Comparison of ENCODE assay signal across 8 mouse cellular contexts in the genomic region with DNA sequence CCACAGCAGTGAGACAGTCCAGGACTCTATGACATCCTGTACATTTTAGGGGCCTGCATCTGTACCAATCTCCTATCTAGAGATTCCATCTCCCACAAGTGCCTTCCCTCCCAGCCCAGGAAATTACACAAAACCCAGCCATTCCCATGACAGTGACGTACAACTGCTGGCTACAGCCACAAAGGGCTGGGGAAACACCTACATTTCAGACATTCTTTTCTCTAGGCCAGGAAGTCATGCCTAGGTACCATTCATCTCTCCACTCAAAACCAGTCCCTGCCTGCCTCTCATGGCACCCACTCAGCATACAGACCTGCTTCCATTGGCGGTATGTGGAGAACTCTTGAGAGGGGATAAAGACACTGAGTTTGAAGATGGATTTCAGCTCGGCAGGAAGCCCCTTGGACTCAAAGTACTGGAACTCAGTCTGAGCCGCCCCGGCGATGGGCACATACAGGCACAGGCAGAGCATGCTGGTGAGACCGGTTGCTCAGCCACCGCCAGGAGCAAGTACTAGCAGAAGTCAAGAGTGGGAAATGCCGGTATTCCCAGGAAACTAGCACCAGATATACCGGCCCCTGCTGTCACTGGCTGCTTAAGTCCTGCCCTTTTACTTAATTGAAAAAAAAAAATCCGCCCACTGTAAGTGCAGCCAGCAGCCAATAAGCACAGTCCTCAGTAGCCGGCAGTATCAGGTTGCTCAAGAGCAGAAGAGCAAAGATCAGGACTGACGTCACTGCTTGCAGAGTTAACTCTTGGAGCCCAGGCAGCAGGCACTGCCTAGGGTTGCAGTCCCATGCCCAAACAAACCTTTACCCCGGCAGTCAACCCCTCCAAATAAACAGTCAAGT. TPM values are rescaled to one million over a fixed set of nuclear protein-coding genes. Genes with fewer than 3 reads are reported as not detected.
DNase-seq lines count a peak whose midpoint lies in the region; ATAC-seq lines count a peak whose summit lies in the region.

No protein-coding gene starts in this region.

- H3K4me1 ChIP-seq in embryonic facial prominence, embryonic 14.5 days (ENCODE audit: control insufficient read depth, insufficient read depth, low read length): peaks cover 45% of the 10 kb centered on the region
- H3K4me1 ChIP-seq in heart, embryonic 13.5 days: peaks cover 55% of the 10 kb centered on the region
- peaks cover 48% of the 10 kb centered on the region for H3K4me1 ChIP-seq in kidney, embryonic 14.5 days (ENCODE audit: control insufficient read depth, insufficient read depth, low read length)

- H3K9ac ChIP-seq in embryonic facial prominence, embryonic 14.5 days (ENCODE audit: low read depth, low read length): peak overlapping the region; percentile 55
- H3K9ac ChIP-seq in heart, embryonic 13.5 days: peak overlapping the region; percentile 69
- peak overlapping the region; percentile 48 for H3K9ac ChIP-seq in kidney, embryonic 14.5 days (ENCODE audit: low read depth, low read length)

- H3K4me2 ChIP-seq in embryonic facial prominence, embryonic 14.5 days (ENCODE audit: low read depth, low read length): peak overlapping the region; percentile 80
- peak overlapping the region; percentile 70 for H3K4me2 ChIP-seq in heart, embryonic 13.5 days
- peak overlapping the region; percentile 75 for H3K4me2 ChIP-seq in kidney, embryonic 14.5 days (replicated peaks; ENCODE audit: low read depth, low read length)

- no peaks in the 10 kb centered on the region for H3K27me3 ChIP-seq in embryonic facial prominence, embryonic 14.5 days (replicated peaks; ENCODE audit: control insufficient read depth, insufficient read depth, low read length)
- no peaks in the 10 kb centered on the region for H3K27me3 ChIP-seq in heart, embryonic 13.5 days (replicated peaks)
- no peaks in the 10 kb centered on the region for H3K27me3 ChIP-seq in kidney, embryonic 14.5 days (ENCODE audit: control insufficient read depth, insufficient read depth, low read length)

- no peaks in the 10 kb centered on the region for H3K9me3 ChIP-seq in embryonic facial prominence, embryonic 14.5 days (ENCODE audit: control insufficient read depth, low read length)
- H3K9me3 ChIP-seq in heart, embryonic 13.5 days: no peaks in the 10 kb centered on the region
- no peaks in the 10 kb centered on the region for H3K9me3 ChIP-seq in kidney, embryonic 14.5 days (ENCODE audit: control insufficient read depth, low read length)

- peaks cover 27% of the 10 kb centered on the region for H3K36me3 ChIP-seq in embryonic facial prominence, embryonic 14.5 days (ENCODE audit: control insufficient read depth, insufficient read depth, low read length)
- peaks cover 29% of the 10 kb centered on the region for H3K36me3 ChIP-seq in heart, embryonic 13.5 days
- H3K36me3 ChIP-seq in kidney, embryonic 14.5 days (ENCODE audit: control insufficient read depth, insufficient read depth, low read length): peaks cover 25% of the 10 kb centered on the region

- peak overlapping the region; percentile 80 for H3K27ac ChIP-seq in embryonic facial prominence, embryonic 14.5 days (replicated peaks; ENCODE audit: low read depth, low read length)
- H3K27ac ChIP-seq in heart, embryonic 13.5 days (replicated peaks): peak overlapping the region; percentile 91
- peak overlapping the region; percentile 85 for H3K27ac ChIP-seq in kidney, embryonic 14.5 days (ENCODE audit: low read depth, low read length)

- H3K4me3 ChIP-seq in embryonic facial prominence, embryonic 14.5 days (ENCODE audit: low read depth, low read length): peak overlapping the region; percentile 40
- H3K4me3 ChIP-seq in heart, embryonic 13.5 days: peak overlapping the region; percentile 51
- peak overlapping the region; percentile 40 for H3K4me3 ChIP-seq in kidney, embryonic 14.5 days (ENCODE audit: low read length)

- peak; percentile 87 for ATAC-seq in embryonic facial prominence, embryonic 14.5 days (ENCODE audit: low read depth)
- peak; percentile 72; the same call in 1 of the 2 replicates for ATAC-seq in heart, embryonic 13.5 days (ENCODE audit: extremely low read depth, insufficient number of reproducible peaks, low FRiP score, low TSS enrichment)
- ATAC-seq in kidney, embryonic 14.5 days (ENCODE audit: low FRiP score, low TSS enrichment): peak; percentile 91

- peak; percentile 68 for DNase-seq in cerebellum, adult 11-12 months
- DNase-seq in cerebellum, postnatal 4 days (ENCODE audit: low spot score in 2 of 2): no peak
- peak; percentile 83 for DNase-seq in adrenal gland, adult 8-10 months
- peak; percentile 98 for DNase-seq in embryonic facial prominence, embryonic 14.5 days (ENCODE audit: low spot score)
- peak; percentile 88 for DNase-seq in lung, postnatal 10 days
- DNase-seq in ovary, postnatal 10 days (ENCODE audit: low spot score): peak; percentile 40

- under 1% methylated on average over 14 of the region's 14 CpGs for WGBS in embryonic facial prominence, embryonic 14.5 days
- WGBS in heart, embryonic 13.5 days: 2% methylated on average over 14 of the region's 14 CpGs
- 2% methylated on average over 14 of the region's 14 CpGs for WGBS in kidney, embryonic 14.5 days

RNA-seq across cellular contexts. Expression of a gene that starts 26.6 kb away (rescaled TPM):
- total RNA-seq in adrenal gland, adult 8-10 months (2022): 1 to 10 TPM; 4.2 to 5.5 (median 5.0) TPM
- 4.9 and 5.6 TPM in 2 replicates for polyA plus RNA-seq in embryonic facial prominence, embryonic 14.5 days (2014; fragmentation: Nextera tagmentation; extraction: Ambion mirVana)
- 4.2 and 5.0 TPM in 2 replicates for polyA plus RNA-seq in heart, embryonic 13.5 days (2015; fragmentation: Nextera tagmentation; extraction: Ambion mirVana)
- polyA plus RNA-seq in kidney, embryonic 14.5 days (2014; fragmentation: Nextera tagmentation; extraction: Ambion mirVana): 6.4 and 6.8 TPM in 2 replicates

RNA-seq across cellular contexts. Expression of a gene that starts 27.5 kb away (rescaled TPM):
- 10 to 100 TPM; 17.9 to 79.8 (median 27.3) TPM for total RNA-seq in adrenal gland, adult 8-10 months (2022)
- polyA plus RNA-seq in embryonic facial prominence, embryonic 14.5 days (2014; fragmentation: Nextera tagmentation; extraction: Ambion mirVana): 15.8 and 17.0 TPM in 2 replicates
- 10.7 and 10.9 TPM in 2 replicates for polyA plus RNA-seq in heart, embryonic 13.5 days (2015; fragmentation: Nextera tagmentation; extraction: Ambion mirVana)
- polyA plus RNA-seq in kidney, embryonic 14.5 days (2014; fragmentation: Nextera tagmentation; extraction: Ambion mirVana): 10.7 and 14.8 TPM in 2 replicates

RNA-seq across cellular contexts. Expression of a gene that starts 28.0 kb away (rescaled TPM):
- total RNA-seq in adrenal gland, adult 8-10 months (2022): 10 to 100 TPM; 42.2 to 52.5 (median 51.1) TPM
- polyA plus RNA-seq in embryonic facial prominence, embryonic 14.5 days (2014; fragmentation: Nextera tagmentation; extraction: Ambion mirVana): 28.0 and 33.5 TPM in 2 replicates
- 35.3 and 36.1 TPM in 2 replicates for polyA plus RNA-seq in heart, embryonic 13.5 days (2015; fragmentation: Nextera tagmentation; extraction: Ambion mirVana)
- polyA plus RNA-seq in kidney, embryonic 14.5 days (2014; fragmentation: Nextera tagmentation; extraction: Ambion mirVana): 32.2 and 36.4 TPM in 2 replicates

RNA-seq across cellular contexts. Expression of a gene that starts 35.7 kb away (rescaled TPM):
- total RNA-seq in adrenal gland, adult 8-10 months (2022): 1 to 10 TPM in 2 of 4 experiments, under 1 TPM in 2; 0.32 to 3.7 (median 1.3) TPM
- polyA plus RNA-seq in embryonic facial prominence, embryonic 14.5 days (2014; fragmentation: Nextera tagmentation; extraction: Ambion mirVana): 4.0 and 7.9 TPM in 2 replicates
- 0.91 and 0.98 TPM in 2 replicates for polyA plus RNA-seq in heart, embryonic 13.5 days (2015; fragmentation: Nextera tagmentation; extraction: Ambion mirVana)
- 1.6 and 1.7 TPM in 2 replicates for polyA plus RNA-seq in kidney, embryonic 14.5 days (2014; fragmentation: Nextera tagmentation; extraction: Ambion mirVana)

RNA-seq across cellular contexts. Expression of a gene that starts 42.0 kb away (rescaled TPM):
- 100 to 1,000 TPM; 120 to 179 (median 148) TPM for total RNA-seq in adrenal gland, adult 8-10 months (2022)
- polyA plus RNA-seq in embryonic facial prominence, embryonic 14.5 days (2014; fragmentation: Nextera tagmentation; extraction: Ambion mirVana): 67.7 and 79.7 TPM in 2 replicates
- 47.5 and 49.0 TPM in 2 replicates for polyA plus RNA-seq in heart, embryonic 13.5 days (2015; fragmentation: Nextera tagmentation; extraction: Ambion mirVana)
- 50.1 and 52.0 TPM in 2 replicates for polyA plus RNA-seq in kidney, embryonic 14.5 days (2014; fragmentation: Nextera tagmentation; extraction: Ambion mirVana)

Comparison
In these comparisons a context has a peak if more than half of its experiments do, and no peak if none do; other contexts are left out.
1. DNase-seq: peak in cerebellum, adult 11-12 months (single experiment), adrenal gland, adult 8-10 months (single experiment), embryonic facial prominence, embryonic 14.5 days (single experiment), lung, postnatal 10 days (single experiment) and ovary, postnatal 10 days (single experiment); none in cerebellum, postnatal 4 days (0 of 2).
2. Peak in every context shown above with its lines, with median percentiles within 50 percentile points of each other: ATAC-seq, H3K27ac ChIP-seq, H3K4me2 ChIP-seq, H3K4me3 ChIP-seq and H3K9ac ChIP-seq.